Mouse (Mus musculus) gastrocnemius, adult 8-10 months (tissue): ENCODE measurements around the gene Gm4567. TPM values are rescaled to one million over a fixed set of nuclear protein-coding genes. Genes with fewer than 3 reads are reported as not detected.
"Not testable (repeated sequence)": the region's sequence is repeated elsewhere in the genome, so short reads cannot be mapped to it uniquely, and the experiment has no call there.

Experiments used
- DNase-seq, 2 experiments: peaks; one replicate each; pipeline ENCODE4 v3.0.0; 2022; ENCODE audit warnings: low spot score in 2 of 2
- total RNA-seq, 4 experiments: library from RNA; stranded (reverse); gene quantifications; 2 replicates each; pipeline ENCODE4 v1.2.4; 2022

Gm4567 gene
- not detected for total RNA-seq

GRCm38 (mm10) chr7:22719610-22720009, at the start of gene Gm4567:
TSS of gene Gm4567 (minus strand) at chr7:22719710.
- DNase-seq = not testable (repeated sequence)

GRCm38 (mm10) chr7:22761397-22761796, 41.9 kb upstream of the Gm4567 start, which contains the start of gene Vmn1r157:
TSS of gene Vmn1r157 (plus strand) at chr7:22761697.
- DNase-seq = not testable (repeated sequence)

DNA sequence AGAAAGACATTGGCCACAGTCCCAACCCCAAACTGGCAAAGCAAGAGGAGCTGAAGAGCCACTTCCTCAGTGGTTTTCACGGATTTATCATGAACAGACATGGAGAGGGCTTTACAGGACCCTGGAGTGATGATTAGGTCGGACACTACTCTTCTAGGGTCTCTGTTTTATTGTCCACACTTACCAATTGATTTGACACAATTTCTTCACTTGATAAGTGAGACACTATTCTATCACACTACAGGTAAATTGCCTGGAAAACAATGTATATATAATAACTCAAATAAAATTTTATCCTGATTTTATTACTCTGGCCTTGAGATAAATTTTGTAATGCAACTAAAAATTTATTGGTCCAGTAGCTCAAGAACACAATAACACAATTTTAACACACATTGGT, 27.3 kb downstream of the Gm4567 start, which contains the start of gene Gm8693:
TSS of gene Gm8693 (minus strand) at position 101 of the 400 bp plus-strand sequence.
- not testable (repeated sequence) for DNase-seq

Other genes starting within 250 kb of the Gm4567 start
- gene Vmn1r151, start 220.0 kb downstream of the Gm4567 start, total RNA-seq = not detected
- not detected for gene Vmn1r152, start 196.7 kb downstream of the Gm4567 start, total RNA-seq
- gene Gm8677, start 184.8 kb downstream of the Gm4567 start, total RNA-seq = not detected
- gene Gm4201, start 154.4 kb downstream of the Gm4567 start, total RNA-seq = not detected
- not detected for gene Gm4565, start 131.6 kb downstream of the Gm4567 start, total RNA-seq
- gene Vmn1r155, start 61.7 kb downstream of the Gm4567 start, total RNA-seq = not detected
- gene Gm8693, start 27.4 kb downstream of the Gm4567 start, total RNA-seq = not detected
- gene Vmn1r157, start 42.0 kb upstream of the Gm4567 start, total RNA-seq = not detected
- not detected for gene Vmn1r158, start 71.1 kb upstream of the Gm4567 start, total RNA-seq
- not detected for gene Vmn1r159, start 123.9 kb upstream of the Gm4567 start, total RNA-seq
- gene Vmn1r160, start 151.5 kb upstream of the Gm4567 start, total RNA-seq = not detected